Mouse (Mus musculus) c-Kit-positive CD71-positive TER-119-positive erythroid progenitor cells, embryonic 14.5 days (primary cell): ENCODE data around the gene Btn1a1.

Experiments used
- DNase-seq: peaks from one replicate; pipeline ENCODE4 v3.0.0-alpha.2; 2013; ENCODE audit warnings: low spot score

Gene Btn1a1

DNA sequence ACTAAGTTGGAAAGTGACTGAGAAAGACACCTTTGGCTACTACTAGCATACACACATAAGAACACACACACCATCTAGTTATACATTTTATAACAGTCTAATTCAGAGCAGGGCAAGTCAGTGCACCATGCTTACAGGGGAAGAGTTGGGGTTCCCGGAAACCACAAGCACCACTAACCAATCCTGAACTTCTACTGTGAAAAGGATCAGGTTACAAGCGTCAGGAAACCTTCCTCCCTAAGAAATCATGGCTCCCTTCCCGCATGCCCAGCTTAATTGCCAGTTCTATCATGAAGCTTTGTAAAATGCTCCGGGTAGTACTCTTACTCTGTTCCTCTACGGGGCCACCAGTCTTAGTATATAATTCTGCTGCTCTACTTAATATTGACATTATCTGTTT lies 19.6 kb upstream of the Btn1a1 start:
- DNase-seq = no peak

DNA sequence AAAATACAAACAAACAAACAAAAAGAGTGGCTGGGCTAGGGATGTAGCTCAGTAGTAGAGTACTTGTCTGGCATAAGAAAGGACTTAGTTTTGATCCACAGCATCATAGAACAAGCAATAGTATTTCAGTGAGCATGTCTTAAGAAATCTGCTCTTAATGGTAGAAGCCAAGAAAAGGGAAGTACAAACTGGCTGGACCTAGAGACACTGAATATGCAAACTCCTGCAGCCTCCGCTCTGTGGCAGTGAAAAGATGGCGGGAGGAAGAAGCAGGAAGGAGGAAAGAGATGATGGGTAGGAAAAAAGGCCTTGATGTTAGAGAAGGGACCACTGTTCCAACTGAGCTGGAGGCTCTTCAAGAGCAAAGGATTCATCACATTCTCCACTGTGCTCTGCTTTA lies 17.5 kb upstream of the Btn1a1 start:
- no peak for DNase-seq

DNA sequence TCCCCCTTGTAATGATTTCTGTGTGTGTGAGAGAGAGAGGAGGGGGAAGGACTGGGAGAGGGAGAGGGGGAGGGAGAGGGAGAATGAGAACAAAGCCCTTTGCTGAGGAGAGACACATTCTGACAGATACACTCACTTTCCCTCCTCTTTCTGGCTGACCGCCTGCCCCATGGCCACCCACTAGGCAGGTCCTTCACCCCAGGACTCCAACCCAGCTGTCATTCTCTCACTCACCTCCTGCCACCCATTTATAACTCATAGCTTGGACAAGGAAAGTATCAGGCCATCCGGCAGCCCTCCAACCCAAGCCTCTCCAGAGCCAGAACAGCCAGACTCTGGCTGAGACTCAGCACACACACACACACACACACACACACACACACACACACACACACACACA lies 10.0 kb upstream of the Btn1a1 start:
- no peak for DNase-seq

DNA sequence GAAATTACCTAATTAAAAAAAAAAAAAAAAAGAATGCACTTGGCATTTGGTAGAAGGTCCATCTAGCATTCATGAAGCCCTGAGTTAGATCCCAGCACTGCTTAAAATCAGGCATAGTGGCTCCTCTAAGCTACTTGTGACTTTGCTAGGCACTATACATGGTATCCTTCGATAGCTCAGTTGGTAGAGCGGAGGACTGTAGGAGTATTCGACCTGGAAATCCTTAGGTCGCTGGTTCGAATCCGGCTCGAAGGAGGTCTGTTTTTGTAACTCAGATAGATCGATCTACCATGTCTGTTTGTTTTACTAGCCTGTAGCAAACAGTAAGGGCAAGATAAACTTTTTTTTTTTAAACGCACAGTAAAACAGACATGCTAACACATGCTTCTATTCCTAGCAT lies 1.2 kb upstream of the Btn1a1 start:
- DNase-seq = peak; percentile 96

DNA sequence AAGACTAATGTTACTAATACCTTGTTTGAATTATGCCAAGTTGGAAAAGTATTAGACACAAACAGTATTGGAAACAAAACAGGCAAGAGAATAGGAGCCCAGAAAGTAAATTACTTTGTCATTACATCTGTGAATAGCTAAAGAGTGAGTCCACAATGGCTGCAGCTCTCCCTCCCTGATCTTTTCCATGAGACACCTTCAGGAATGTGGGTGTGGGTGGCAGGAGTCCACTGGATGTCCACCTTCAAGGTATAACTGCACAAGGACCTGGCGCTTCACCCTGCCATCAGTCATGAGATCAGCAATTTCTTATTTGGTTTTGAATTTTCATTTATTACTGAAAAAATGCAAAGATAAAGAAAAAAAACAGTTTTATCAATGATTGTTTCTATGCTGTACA lies 605 bp upstream of the Btn1a1 start:
- no peak for DNase-seq

DNA sequence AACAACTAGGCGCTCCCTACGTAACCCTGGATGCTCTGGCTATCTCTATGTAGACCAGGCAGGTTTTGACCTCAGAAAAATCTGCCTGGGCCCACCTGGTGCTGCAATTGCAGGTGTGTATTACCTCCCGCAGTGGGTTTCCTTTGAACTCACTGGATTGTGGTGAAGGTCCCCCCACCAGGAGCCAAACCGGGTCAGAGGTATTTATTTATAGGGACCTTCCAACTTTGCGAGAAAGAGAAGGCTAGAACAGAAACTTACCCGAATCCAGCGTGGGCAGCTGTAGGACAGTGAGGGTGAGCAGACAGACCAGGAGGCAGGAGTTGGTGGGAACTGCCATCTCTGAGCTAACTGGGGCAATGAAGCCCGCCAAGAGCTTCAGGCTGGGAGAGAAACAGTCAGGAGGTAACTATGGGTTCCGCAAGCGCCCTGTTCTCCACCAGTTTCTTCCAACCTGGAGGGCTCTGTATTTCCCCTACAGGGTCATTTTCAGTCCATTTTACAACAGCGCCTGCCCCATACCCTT lies 797 bp downstream of the Btn1a1 start:
- DNase-seq = peak; percentile 46

DNA sequence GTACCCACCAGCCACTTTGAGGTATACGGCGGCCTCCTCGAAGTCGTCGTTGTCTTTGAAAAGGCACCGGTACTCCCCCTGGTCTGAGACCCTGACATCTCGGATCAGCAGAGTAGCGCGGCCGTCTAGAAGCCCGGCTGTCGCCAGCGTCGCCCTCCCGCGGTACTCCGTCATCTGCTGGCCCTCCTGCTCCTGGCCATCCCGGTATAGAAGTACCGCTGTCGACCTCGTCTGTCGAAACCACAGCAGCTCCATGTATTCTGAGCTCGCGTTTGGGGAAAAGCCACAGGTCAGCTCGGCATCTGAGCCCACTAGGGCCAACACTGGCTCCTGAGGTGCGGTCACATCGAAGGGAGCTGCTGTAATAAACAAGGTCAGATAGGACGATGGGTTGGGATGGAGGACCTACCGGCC lies 1.5 kb downstream of the Btn1a1 start:
- DNase-seq = peak; percentile 56

DNA sequence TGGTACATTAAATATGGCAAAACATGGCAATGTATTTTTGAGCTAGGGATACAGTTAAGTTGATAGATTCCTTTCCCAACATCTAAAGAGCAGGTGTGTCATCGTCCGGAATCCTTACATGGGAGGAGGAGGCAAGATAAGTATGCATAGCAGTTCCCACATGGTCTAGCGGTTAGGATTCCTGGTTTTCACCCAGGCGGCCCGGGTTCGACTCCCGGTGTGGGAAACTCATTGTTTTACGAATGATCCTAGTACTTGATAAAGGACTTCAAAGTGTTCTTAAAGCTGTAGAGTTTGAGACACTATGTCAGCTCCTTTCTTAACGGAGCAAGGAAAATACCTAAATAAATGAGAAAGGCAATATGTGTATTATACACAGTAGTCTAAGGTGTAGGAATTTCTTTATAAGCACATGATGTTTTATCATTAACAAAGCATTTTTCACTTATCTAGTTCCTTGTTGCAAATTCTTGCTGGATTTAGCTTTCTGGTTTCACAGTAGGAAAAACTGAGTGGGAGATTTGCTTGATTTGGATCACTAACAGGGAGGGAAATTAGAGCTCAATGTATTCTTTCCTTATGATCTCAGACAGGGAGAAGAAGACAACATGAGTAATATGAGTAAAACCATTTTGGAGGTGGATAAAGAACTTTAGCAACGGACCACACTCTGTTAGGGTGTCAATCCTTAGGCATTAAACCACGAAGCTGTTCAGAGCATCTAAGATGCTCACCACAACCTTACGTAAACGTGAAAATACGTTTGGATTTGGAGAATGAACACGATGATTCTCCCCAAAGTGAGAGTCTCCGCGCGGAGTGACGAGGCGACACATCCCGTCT lies 2.1 kb downstream of the Btn1a1 start:
- DNase-seq = peak; percentile 87

DNA sequence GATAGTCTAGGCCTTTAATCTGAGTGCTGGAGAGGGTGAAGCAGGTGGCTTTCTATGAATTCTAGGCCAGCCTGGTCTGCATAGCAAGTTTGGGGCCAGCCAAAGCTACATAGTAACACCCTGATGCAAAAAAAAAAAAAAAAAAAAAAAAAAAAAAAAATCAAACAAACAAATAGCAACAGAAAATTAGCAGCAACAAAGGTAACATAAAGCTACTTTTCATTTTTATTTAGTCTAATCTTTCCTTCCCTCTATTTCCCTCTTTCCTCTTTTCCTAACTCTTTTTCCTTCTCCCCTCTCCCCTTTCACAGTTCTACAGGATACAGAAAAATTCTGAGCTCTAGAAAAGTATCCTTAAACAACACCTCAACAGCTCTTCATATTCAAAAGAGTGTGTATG lies 3.0 kb downstream of the Btn1a1 start:
- DNase-seq = no peak

DNA sequence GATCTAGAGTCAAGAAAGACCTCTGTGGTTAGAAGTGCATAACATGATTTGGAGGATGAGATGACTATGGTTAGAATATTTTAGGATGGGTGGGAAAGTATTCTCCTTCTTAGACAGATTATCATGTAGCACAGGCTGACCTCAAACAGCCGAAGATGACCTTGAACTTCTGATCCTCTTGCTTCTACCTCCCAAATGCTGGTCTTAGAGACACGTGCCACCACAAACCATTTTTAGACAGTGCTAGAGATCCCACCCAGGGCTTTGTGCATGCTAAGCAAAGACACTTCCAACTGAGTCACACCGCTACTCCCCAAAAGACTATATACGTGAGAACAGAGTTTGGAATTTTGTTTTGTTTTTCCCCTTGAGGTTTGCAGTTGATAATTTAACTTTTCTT lies 3.6 kb downstream of the Btn1a1 start:
- DNase-seq = no peak

DNA sequence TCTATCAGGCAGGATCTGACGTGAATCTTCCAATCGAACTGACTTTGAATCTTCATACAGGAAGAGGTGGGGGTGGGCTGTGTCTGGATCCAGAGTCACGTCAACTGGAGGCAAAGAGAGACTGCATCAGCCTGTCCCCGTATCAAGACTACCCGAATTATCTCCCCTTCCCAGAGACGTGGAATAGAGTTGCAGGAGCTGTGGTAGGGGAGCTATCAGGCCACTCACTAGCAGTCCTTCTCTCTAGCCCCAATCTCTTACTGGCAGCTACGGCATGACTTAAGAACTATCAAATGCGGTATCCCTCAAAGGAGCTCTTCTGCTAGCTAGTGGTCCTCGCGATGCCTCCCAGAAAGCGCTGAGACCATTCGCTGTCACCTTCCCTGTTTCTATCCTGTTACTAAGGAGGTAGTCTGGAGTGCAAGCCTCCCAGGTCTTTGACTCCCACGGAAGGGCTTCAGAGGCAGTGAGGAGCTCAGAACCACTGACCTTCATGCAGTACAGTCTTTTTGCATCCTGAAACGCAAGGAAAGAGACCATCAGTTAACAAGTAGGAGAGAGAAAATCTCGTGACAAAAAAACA lies 6.3 kb downstream of the Btn1a1 start:
- DNase-seq = peak; percentile 76

DNA sequence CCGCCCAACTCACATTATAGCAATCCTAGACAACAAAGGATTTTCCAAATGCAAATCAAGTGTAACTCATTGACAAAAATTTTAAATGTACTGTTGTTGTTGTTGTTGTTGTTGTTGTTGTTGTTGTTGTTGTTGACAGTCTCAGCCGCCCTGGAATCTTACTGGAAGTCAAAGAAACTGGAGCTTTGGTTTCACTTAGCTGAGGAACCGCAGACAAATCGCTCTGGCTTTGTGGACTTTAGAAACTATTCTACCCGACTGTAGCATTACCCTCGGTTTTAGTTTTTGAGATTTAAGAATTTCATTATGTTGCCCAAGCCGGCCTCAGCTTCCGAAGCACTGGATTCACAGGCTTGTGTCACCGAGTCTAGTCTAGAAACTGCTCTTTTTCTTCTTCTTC lies 11.8 kb downstream of the Btn1a1 start:
- DNase-seq = peak; percentile 46

DNA sequence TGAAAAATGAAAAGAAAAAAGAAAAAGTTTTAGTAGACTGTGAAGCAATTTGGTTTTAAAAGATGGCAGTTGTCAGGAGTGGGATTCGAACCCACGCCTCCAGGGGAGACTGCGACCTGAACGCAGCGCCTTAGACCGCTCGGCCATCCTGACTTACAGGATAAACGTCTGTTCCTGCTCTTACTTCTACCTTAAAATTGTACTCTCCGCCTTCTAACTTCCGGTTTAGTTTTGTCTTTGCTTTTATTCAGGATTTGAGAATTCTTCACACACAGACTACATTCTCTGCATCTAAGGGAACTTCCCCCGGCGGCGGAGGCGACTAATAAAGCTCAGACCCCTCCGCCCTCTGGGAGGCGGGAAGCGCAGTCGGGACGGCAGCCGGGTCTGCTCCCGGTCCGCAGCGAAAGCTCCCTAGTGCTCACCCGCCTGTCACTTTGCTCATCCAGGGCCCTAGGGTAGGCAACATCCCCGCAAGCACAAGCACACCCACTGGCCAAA lies 12.3 kb downstream of the Btn1a1 start:
- DNase-seq = peak; percentile 89

DNA sequence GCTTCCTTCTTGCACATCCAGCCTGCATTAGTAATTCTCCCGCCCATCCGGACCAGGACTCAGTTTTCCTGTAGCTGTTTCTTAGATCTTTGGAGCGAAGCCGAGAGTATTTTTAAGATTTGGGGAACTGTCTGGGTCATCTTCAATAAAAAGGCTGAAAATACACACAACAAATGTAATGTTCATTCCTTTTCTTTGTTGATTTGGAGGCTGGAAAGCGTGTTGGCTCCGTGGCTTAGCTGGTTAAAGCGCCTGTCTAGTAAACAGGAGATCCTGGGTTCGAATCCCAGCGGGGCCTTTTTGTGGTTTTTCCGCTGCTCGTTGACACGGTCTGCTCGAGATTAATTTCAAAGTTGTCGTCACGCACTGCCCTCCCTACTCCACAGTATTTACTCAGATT lies 15.3 kb downstream of the Btn1a1 start:
- DNase-seq = peak; percentile 94

DNA sequence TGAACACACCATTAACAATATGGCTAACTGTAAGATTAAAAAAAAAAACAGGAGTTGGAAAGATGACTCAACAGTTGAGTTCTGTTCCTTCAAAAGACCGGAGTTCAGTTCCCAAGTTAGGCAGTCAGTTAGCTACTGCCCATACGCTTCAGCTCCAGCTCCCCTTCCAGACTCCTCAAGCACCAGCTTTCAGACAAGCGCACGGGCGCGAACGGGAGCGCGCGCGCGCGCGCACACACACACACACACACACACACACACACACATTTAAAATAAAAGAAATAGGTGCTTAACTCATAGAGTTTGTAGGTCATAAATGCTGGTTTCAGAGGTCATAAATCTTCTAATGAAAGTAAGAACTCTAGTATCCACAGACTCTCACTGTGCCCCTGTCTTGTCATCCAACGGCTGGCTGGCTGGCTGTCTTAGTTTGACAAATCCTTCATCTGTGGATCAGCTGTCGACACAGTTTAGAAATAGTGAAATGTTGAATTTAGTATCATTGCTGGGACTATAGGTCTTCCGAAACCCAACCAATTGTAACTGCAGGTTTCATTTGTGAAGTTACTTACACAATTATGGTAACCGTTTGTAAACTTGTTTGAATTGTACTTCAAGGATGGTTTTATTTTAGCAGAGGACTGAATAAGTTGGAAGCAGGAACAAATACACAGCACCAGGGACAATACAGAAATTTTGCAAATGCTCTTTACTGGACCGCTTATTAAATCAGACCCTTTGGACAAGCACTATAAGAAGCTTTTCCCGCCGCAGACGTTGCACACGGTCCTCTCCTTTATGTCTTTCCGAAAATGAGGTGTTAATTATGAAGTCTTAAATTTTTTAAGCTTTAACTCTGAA lies 16.2 kb downstream of the Btn1a1 start:
- peak; percentile 83 for DNase-seq

DNA sequence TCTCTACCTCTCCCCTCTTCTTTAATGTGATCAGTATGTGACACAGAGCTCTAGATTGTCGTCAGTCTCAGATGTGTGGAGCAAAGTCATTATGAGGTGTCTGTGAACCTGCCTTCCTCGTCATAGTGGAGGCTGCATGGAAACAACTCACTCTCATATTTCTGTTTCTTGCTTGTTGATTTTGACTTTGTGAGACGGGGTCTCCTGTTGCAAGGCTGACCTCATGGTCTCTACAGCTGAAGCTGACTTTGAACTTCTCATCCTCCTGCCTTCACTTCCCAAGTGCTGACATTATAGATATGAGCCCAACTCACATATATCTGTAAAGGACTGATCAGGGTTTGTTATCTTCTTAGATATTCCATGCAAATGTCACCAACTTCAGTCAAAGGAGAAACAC lies 16.9 kb downstream of the Btn1a1 start:
- DNase-seq = no peak

DNA sequence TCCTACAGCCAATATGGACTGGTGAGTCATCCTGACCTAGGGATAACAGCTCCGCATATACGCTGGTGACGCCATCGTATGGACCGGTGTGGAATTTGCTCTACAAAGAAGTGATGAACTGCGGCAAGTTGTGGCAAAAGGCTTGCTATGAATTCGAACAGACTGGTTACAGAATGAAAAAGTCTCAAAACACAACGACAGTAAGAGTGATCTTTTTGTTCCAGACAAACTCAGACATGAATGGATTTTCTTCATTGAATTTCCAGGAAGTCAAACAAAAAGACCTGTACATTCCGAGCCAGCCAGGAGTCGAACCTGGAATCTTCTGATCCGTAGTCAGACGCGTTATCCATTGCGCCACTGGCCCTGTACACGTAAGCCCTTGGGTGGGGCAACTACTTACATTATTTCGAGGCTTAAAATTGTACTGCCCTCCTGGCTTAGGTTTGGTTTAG lies 19.2 kb downstream of the Btn1a1 start:
- DNase-seq = peak; percentile 84

DNA sequence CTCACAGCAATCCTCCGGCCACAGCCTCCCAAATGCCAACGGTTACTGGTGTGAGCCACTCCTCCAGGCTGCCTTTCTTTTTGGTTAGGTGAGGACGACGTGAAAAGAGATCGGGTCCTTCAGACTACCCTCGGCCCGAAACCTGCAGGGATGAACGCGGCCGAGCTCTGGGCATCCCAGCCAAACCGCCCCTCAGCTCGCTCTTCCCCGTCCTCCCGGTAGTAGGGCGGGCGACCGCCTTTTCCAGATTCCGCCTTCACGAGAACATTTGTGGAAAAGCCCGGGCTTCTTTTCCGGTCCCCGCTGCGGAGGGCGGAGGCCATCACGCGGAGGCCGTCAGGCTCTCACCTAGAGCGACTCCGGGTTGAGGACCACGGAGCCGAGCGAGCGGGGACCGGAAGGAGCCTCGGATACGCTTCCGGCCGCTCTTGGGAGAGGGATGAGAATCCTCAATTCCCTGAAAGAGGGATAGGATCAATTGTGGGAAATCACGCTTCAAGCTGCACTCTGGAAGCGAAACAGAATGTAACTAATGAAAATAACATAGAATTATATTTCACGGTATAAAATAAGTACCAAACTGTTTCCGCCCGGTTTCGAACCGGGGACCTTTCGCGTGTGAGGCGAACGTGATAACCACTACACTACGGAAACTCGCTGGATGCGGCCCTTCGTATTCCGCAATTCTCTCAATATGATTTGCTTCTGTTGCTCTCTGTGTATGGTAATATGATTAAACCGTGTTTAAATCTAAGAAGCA lies 20.0 kb downstream of the Btn1a1 start:
- DNase-seq = peak; percentile 92

DNA sequence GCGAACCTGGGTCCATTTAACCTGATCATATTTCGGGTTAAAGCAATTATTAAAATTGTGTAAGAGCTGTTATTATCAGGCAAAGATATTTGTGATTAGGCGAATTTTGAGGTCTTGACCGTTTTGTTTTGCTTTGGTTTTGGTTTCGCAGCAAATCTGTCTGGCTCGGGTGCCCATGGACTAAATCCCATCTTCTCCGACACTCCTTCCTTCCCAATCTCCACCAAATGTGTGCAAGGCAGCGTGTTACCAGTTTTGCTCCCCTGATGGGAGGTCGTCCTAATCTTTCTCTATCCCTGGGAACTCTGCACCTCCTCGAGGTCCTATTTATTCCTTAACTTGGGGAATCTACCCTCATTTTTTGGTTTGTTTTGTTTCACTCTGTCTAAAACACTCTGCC lies 20.5 kb downstream of the Btn1a1 start:
- no peak for DNase-seq

DNA sequence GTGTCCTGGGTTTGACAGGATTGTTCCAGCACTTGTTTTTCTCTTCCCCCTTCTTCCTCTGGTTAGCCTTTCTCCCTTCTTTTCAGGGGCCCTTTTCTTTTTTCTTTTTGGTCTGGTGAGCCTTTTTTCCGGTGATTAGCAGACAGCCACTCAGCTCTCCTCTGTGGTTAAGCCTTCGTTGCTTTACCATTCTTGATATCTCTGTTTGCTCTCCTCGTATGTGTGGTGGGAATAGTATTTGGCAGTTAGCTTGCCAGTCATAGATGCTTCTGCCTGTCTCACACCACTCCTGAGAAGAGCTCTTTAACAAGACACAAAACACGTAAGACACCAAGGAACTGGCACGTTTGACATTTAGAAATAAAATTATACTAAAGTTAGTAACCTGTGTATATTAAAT lies 21.2 kb downstream of the Btn1a1 start:
- peak; percentile 35 for DNase-seq

DNA sequence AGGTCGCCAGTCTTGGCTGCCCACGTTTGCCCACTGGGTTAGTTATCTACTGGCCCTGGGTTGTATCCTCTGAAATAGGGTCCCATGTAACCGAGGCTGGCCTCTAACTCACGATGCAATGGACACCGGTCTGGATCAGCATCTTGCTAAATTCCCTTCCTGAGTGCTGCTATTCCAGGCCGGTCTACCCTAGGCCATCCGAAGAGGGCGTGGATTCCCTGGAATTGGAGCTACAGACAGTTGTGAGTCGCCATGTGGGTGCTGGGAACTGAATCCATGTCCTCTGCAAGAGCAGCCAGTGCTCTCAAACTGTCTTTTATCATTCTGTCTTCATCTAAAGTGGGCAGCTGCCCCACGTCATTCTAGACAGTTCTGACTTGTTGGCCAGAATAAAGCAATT lies 25.8 kb downstream of the Btn1a1 start:
- no peak for DNase-seq

DNA sequence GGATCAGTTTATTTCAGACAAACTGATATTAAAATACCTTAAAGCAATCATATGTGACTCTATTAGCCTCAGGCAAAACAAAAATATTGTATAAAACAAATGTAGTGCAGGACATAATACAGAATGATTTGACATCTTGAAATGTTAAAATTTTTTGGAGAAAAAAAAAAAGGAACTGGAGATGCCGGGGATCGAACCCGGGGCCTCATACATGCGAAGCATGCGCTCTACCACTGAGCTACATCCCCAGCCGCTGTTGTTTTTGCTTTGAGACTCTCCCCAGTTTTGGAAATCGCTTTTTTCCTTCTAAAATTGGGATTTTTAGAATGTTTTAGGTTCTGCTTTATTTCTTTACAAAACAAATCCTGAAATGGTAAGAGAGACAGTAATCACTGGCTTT lies 27.2 kb downstream of the Btn1a1 start:
- DNase-seq = peak; percentile 69
